Mouse (Mus musculus) midbrain, embryonic 10.5 days (tissue): Measurements from ENCODE around the gene Gm5741. TPM values are rescaled to one million over a fixed set of nuclear protein-coding genes. Genes with fewer than 3 reads are reported as not detected.
"Not testable (repeated sequence)": the region's sequence is repeated elsewhere in the genome, so short reads cannot be mapped to it uniquely, and the experiment has no call there.

Source experiments
- DNase-seq: peaks from one replicate; pipeline ENCODE4 v3.0.0-alpha.2; 2017; ENCODE audit warnings: low spot score
- H3K27ac ChIP-seq: fragments of 300-500 bp; sonication (generic); replicated peaks from 2 replicates; pipeline ENCODE4 v1.5.1; 2016; ENCODE audit warnings: mild to moderate bottlenecking
- H3K27me3 ChIP-seq: fragments of 300-500 bp; sonication (generic); 2 replicates; pipeline ENCODE4 v1.6.1; 2016; ENCODE audit warnings: low read depth, mild to moderate bottlenecking; ENCODE audit not compliant: poor library complexity, severe bottlenecking
- H3K36me3 ChIP-seq: fragments of 300-500 bp; sonication (generic); 2 replicates; pipeline ENCODE4 v1.6.1; 2016; ENCODE audit warnings: mild to moderate bottlenecking, moderate library complexity
- H3K4me1 ChIP-seq: fragments of 300-500 bp; sonication (generic); 2 replicates; pipeline ENCODE4 v1.6.1; 2016
- H3K4me3 ChIP-seq: fragments of 300-500 bp; sonication (generic); 2 replicates; pipeline ENCODE4 v1.5.1; 2016; ENCODE audit warnings: mild to moderate bottlenecking, moderate library complexity
- H3K9me3 ChIP-seq: fragments of 300-500 bp; sonication (generic); replicated peaks from 2 replicates; pipeline ENCODE4 v1.6.1; 2016; ENCODE audit warnings: mild to moderate bottlenecking
- WGBS: fragments of 180-500 bp; shearing (Covaris S2); methylation state at CpG from one replicate; pipeline ENCODE4 v1.1.7; 2016; 5-methylcytosine and 5-hydroxymethylcytosine counted together
- polyA plus RNA-seq: library from polyadenylated mRNA; unstranded; fragments of >200 nt; fragmentation: Nextera tagmentation; extraction: Ambion mirVana; gene quantifications from 2 replicates; pipeline ENCODE4 v1.2.1, GENCODE M21; 2016

Gene Gm5741
- polyA plus RNA-seq, 1 experiment from 2014 or later, result 0.91 TPM

GRCm38 (mm10) chr8:85084633-85085032 lies 16.9 kb upstream of the Gm5741 start:
- 93% methylated on average over 8 of the region's 8 CpGs for WGBS
- no peak for DNase-seq
- no peak overlapping the region for H3K27ac ChIP-seq
- H3K36me3 ChIP-seq, result peaks cover 46% of the 10 kb centered on the region
- H3K27me3 ChIP-seq, result no peaks in the 10 kb centered on the region
- H3K4me1 ChIP-seq, result peaks cover 36% of the 10 kb centered on the region
- 0 out of 2 replicates have a peak overlapping the region, but pooled peaks have one; percentile 67 for H3K4me3 ChIP-seq
- no peaks in the 10 kb centered on the region for H3K9me3 ChIP-seq

DNA sequence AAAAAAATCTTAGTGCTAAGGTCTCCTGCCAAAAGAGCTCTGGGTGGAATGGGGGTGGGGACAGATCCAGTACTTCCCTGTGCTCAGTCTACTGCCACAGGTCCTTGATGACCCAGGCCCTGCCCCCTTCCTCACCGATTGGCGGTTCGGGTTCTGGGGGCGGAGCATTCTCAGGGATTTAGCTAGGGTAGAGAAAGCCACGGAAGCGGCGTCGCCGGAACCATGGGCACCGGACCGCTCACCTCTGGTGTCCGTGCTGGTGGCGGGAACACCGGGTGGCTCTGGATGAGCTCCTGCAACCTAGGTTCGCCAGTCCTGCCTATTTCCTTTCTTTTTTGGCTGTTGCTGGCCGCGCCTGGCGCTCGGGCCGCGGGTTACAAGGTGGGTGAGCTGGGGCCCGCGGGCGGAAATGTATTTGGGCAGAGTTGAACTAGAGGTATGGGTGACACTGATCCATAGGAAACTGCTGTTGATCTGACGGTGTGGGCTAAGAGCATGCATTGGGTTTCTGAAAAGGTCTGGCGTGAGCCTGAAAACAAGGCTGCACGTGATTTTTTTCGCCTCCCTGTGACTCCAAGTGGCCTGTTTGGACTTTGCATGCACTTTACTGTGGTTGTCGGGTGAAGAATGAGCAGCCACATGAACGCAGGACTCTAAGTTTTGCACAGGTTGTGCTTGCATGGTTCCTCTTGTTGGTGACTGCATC lies 15.5 kb upstream of the Gm5741 start, which contains the start of gene Man2b1:
Gene Man2b1, plus strand, starts transcription at position 163 of the 706 bp plus-strand sequence.
- Histone ChIP-seq H3K4me3 (peak within 1 kb of the TSS; percentile 67), H3K36me3 (peaks cover 44% of the 10 kb centered on the region), H3K4me1 (peaks cover 42% of the 10 kb centered on the region), H3K9me3 (no peaks in the 10 kb centered on the region), H3K27me3 (no peaks in the 10 kb centered on the region), H3K27ac (peak within 1 kb of the TSS; percentile 61)
- peak; percentile 78 for DNase-seq
- WGBS, result 1% methylated on average over 30 of the region's 30 CpGs

GRCm38 (mm10) chr8:85082169-85082568 lies 14.4 kb upstream of the Gm5741 start:
- H3K4me1 ChIP-seq, result peaks cover 42% of the 10 kb centered on the region
- peaks cover 42% of the 10 kb centered on the region for H3K36me3 ChIP-seq
- not testable (repeated sequence) for H3K4me3 ChIP-seq, DNase-seq, H3K27ac ChIP-seq, H3K27me3 ChIP-seq, H3K9me3 ChIP-seq
- WGBS, result 94% methylated on average over 4 of the region's 4 CpGs

GRCm38 (mm10) chr8:85081216-85081555 lies 13.4 kb upstream of the Gm5741 start, which contains the start of gene Wdr83:
Gene Wdr83, minus strand, starts transcription at chr8:85081306.
- no peaks in the 10 kb centered on the region for H3K27me3 ChIP-seq
- H3K27ac ChIP-seq, result peak within 1 kb of the TSS; percentile 88
- DNase-seq, result peak; percentile 51
- peak within 1 kb of the TSS; percentile 76 for H3K4me3 ChIP-seq
- H3K4me1 ChIP-seq, result peaks cover 44% of the 10 kb centered on the region
- peaks cover 41% of the 10 kb centered on the region for H3K36me3 ChIP-seq
- no peaks in the 10 kb centered on the region for H3K9me3 ChIP-seq
- WGBS, result 4% methylated on average over 9 of the region's 9 CpGs

DNA sequence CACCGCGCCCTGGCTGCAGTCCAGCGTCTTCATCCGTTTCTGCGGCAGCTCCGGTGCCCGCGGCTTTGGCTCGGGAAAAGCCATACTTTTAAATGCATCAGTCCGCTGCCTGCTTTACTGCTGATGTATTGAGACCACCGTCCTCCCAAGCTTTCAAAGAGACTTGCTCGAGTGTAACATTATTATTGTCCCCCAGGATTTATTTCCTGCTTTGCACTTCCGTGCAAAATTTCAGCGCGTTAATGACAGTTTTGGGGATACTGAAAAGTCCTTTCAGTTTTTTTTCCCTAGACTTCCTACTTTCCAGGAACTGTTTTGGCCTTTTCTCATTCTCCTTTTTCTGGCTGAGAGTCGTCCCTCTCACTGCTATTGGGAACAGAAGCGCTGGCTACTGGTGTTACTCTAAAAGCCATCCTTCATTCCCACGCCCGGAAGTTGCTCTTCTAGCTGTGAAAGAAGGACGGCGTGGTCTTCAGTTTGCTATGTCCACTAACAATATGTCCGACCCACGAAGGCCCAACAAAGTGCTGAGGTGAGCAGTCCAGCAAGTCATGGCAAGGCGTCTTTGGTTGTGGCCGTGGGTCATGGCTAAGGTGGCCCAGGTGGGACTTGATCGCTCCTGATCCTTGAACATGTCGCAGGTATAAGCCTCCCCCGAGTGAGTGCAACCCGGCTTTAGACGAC lies 12.9 kb upstream of the Gm5741 start, which contains the start of gene Wdr83os:
Gene Wdr83os, plus strand, starts transcription at position 209 of the 684 bp plus-strand sequence.
- no peaks in the 10 kb centered on the region for H3K9me3 ChIP-seq
- H3K27ac ChIP-seq, result peak within 1 kb of the TSS; percentile 88
- H3K4me1 ChIP-seq, result peaks cover 44% of the 10 kb centered on the region
- peak within 1 kb of the TSS; percentile 76 for H3K4me3 ChIP-seq
- H3K36me3 ChIP-seq, result peaks cover 41% of the 10 kb centered on the region
- under 1% methylated on average over 30 of the region's 30 CpGs for WGBS
- no peaks in the 10 kb centered on the region for H3K27me3 ChIP-seq
- DNase-seq, result peak; percentile 71

DNA sequence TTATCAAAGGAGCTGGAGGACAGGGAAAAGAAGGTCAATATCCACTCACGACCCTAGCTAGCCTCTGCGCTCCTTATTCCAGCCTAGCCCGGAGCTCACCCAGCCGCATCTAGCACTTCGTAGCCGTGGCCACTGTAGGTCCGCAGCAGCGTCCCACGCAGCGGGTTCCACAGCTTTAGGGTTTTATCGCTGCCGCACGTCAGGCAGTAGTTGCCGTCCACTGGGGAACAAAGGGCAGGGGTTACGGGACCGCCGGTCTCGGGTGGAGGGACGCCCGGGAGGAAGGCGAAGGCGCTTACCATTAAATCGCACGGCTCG lies 12.4 kb upstream of the Gm5741 start:
- H3K4me1 ChIP-seq, result peaks cover 44% of the 10 kb centered on the region
- H3K36me3 ChIP-seq, result peaks cover 41% of the 10 kb centered on the region
- H3K9me3 ChIP-seq, result no peaks in the 10 kb centered on the region
- under 1% methylated on average over 25 of the region's 25 CpGs for WGBS
- no peak for DNase-seq
- H3K27ac ChIP-seq, result peak overlapping the region; percentile 88
- peak overlapping the region; percentile 76 for H3K4me3 ChIP-seq
- no peaks in the 10 kb centered on the region for H3K27me3 ChIP-seq

GRCm38 (mm10) chr8:85076993-85077392 lies 9.2 kb upstream of the Gm5741 start:
- Histone ChIP-seq H3K4me3 (peak overlapping the region; percentile 16; the same call in 1 of the 2 replicates), H3K27ac (no peak overlapping the region), H3K27me3 (no peaks in the 10 kb centered on the region), H3K4me1 (peaks cover 41% of the 10 kb centered on the region), H3K36me3 (peaks cover 62% of the 10 kb centered on the region), H3K9me3 (no peaks in the 10 kb centered on the region)
- DNase-seq, result peak; percentile 85
- WGBS, result 2% methylated on average over 2 of the region's 2 CpGs

DNA sequence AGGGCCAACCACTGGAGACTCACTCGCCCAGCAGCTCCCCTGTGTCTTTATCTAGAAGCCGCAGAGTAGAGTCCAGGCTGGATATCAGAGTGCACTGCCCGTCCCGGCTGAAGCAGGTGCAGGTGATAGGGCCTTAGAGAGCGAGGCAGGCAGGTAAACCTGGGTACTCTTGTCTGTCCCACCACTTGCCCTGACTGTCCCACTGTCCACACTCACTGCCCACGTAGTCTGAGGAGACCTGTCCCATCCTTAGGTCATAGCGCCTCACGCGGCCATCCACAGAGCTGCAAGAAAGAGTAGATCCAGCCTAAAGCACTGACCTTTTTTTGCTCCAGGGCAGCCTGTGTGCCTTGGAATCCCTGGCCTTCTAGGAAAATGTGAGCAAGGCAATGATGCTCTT lies 8.2 kb upstream of the Gm5741 start:
- Histone ChIP-seq H3K27me3 (no peaks in the 10 kb centered on the region), H3K4me3 (no peak overlapping the region), H3K27ac (no peak overlapping the region), H3K36me3 (peaks cover 62% of the 10 kb centered on the region), H3K9me3 (no peaks in the 10 kb centered on the region), H3K4me1 (peaks cover 37% of the 10 kb centered on the region)
- DNase-seq, result peak; percentile 35
- 69% methylated on average over 9 of the region's 9 CpGs for WGBS

DNA sequence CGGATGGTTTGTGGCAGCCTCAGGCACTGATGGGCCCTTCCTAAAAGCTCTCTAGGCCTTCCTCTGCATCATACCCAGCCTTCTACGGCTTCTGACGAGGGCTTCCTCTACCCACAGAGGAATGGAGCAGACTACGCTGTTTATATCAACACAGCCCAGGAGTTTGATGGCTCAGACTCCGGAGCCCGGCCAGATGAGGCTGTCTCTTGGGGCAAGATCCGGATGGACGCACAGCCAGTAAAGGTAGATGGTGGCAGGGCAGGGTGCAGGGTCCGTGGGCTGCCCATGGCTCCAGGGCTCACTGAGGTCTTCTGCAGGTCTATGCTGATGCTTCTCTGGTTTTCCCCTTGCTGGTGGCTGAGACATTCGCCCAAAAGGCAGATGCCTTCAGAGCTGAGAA lies 6.8 kb upstream of the Gm5741 start:
- Histone ChIP-seq H3K27ac (no peak overlapping the region), H3K36me3 (peaks cover 62% of the 10 kb centered on the region), H3K4me1 (peaks cover 34% of the 10 kb centered on the region), H3K9me3 (no peaks in the 10 kb centered on the region), H3K4me3 (no peak overlapping the region), H3K27me3 (no peaks in the 10 kb centered on the region)
- DNase-seq, result no peak
- 93% methylated on average over 10 of the region's 10 CpGs for WGBS

- H3K4me3 ChIP-seq, result no peak overlapping the region
- no peaks in the 10 kb centered on the region for H3K27me3 ChIP-seq
- no peak overlapping the region for H3K27ac ChIP-seq
- H3K36me3 ChIP-seq, result peaks cover 59% of the 10 kb centered on the region
- H3K9me3 ChIP-seq, result no peaks in the 10 kb centered on the region
- peaks cover 30% of the 10 kb centered on the region for H3K4me1 ChIP-seq
- no peak for DNase-seq
- 90% methylated on average over 10 of the region's 10 CpGs for WGBS
Measured at GRCm38 (mm10) chr8:85074167-85074566, 6.4 kb upstream of the Gm5741 start.

GRCm38 (mm10) chr8:85073041-85073612 lies 5.3 kb upstream of the Gm5741 start:
- 93% methylated on average over 15 of the region's 15 CpGs for WGBS
- H3K27ac ChIP-seq, result no peak overlapping the region
- H3K4me3 ChIP-seq, result peak overlapping the region; percentile 95; the same call in 1 of the 2 replicates
- H3K9me3 ChIP-seq, result no peaks in the 10 kb centered on the region
- peaks cover 28% of the 10 kb centered on the region for H3K4me1 ChIP-seq
- DNase-seq, result no peak
- no peaks in the 10 kb centered on the region for H3K27me3 ChIP-seq
- H3K36me3 ChIP-seq, result peaks cover 51% of the 10 kb centered on the region

GRCm38 (mm10) chr8:85072364-85072929 lies 4.7 kb upstream of the Gm5741 start:
- H3K27ac ChIP-seq, result peak overlapping the region; percentile 96
- H3K4me1 ChIP-seq, result peaks cover 28% of the 10 kb centered on the region
- H3K36me3 ChIP-seq, result peaks cover 52% of the 10 kb centered on the region
- WGBS, result 45% methylated on average over 9 of the region's 9 CpGs
- H3K4me3 ChIP-seq, result peak overlapping the region; percentile 95
- no peaks in the 10 kb centered on the region for H3K9me3 ChIP-seq
- DNase-seq, result no peak
- H3K27me3 ChIP-seq, result no peaks in the 10 kb centered on the region
